Mouse (Mus musculus) cerebellum, adult (tissue): ENCODE measurements around the gene Rasgrp1.

Experiments
- ATAC-seq: cut with Nextera tagmentation; 2 replicates; pipeline ENCODE4 v1.9.2; 2017; ENCODE audit warnings: mild to moderate bottlenecking, moderate library complexity, mixed read lengths; ENCODE audit not compliant: insufficient number of reproducible peaks, low FRiP score, low TSS enrichment

Gene Rasgrp1

DNA sequence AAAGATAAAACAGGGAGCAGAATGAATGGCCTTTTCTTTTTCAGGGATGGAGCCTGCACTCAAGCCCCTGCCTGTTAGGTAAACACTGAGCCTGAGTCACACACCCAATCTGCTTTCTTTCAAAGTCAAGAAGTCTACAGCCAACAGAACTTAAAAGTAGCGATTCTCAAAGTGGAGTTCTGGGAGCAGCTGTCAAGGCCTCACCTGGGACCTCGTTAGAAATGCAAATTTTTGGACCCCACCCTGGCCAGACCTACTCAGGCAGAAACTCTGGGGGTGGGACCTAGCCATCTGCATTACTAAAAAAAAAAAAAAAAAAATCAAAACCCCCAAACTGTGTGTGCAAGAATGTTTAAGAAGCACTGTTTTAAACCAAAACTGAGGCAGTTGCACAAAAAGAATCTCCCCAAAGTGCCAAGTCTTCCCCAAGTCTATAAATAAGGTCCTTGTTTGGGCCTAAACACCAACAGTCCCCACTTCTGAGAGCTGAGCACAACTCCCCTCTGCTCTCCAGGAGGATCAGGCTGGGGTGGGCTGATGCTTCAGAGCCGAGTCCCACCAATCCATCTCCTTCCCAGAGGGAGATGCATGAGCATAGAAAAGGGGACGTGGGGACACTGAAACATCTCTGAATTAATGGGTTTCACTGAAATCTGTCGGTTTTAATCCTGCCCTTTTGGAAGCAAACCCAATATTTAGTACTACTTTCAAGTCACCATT is 5.7 kb downstream of the Rasgrp1 start:
- no peak for ATAC-seq

DNA sequence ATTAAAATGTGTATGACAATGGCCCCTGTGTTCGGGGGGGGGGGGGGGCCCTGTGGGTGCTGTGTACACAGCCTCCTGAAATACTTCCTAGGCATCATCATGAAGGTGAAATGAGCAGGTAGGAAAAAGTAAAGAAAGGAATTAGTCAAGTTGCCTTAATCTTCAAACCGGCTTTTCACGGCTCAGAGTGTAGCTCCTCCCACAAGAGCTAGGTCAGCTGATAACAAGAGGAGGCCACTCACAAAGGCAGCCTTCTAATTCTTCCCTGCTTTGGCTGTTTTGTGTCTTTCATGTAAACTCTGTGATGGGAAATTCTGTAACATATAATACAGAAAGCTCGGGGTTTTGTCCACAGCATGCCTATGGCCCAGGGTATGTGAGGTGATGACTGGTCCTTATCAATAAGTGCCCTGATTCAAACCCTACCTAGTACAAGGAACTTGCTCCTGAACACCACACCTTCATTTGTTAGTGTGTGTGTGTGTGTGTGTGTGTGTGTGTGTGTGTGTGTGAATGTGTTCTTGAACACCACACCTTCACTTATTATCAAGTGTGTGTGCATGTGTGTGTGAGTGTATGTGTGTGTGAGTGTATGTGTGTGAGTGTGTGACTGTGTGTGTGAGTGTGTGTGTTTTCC is 7.1 kb downstream of the Rasgrp1 start:
- ATAC-seq, result no peak

DNA sequence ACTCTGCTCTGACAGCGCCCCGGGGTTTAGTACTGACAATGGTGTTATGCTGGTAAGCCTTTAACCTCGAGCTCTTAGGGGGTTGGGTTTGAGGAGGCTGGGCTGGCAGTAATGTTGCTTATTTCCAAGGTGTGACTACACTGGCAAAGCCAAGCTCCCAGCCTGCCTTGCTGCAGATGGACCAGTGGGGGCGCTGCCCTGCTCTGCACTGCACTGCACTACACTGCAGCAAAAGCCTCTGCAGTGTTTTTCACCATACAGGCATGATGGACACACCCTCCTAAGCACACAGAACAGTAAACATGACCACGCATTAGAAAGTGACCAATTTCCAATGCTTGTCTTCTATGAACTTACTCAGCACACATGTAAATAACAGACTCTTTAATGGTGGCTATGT is 11.2 kb downstream of the Rasgrp1 start:
- no peak for ATAC-seq

DNA sequence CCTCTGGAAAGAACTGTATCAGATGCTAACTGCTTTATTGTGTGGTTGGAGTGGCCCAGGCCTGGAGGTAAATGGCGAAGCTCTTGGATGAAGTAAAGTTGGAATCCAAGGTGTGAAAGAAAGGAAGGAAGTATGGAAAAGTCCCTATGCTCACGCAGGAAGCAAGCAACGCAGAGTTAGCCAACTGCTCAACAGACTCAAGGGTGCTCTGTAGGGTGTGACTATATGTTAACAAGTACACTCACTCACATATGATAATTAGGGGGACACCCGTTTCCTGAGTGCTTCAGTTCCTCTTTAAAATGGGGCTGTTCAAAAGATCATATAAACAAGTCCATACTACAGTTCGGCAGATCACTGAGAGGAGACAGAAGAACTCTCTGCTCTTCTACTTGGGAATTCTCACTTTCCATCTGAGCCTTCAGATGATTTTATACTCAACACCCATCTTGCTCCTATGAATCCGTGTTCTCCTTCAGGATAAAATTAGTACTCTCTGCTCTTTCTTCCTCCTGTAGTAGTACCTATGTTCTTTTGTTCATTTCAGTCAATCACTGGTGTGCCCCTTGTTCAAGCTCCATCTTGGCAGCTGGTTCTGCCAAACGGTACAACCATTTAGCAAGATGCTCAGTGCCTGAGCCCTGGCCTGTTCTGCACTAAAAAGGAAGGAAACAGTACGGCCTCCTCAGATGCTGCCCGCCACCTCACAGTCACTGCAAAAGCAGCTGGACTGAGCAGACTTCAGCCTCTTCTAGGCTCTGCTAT is 14.1 kb downstream of the Rasgrp1 start:
- ATAC-seq, result no peak

DNA sequence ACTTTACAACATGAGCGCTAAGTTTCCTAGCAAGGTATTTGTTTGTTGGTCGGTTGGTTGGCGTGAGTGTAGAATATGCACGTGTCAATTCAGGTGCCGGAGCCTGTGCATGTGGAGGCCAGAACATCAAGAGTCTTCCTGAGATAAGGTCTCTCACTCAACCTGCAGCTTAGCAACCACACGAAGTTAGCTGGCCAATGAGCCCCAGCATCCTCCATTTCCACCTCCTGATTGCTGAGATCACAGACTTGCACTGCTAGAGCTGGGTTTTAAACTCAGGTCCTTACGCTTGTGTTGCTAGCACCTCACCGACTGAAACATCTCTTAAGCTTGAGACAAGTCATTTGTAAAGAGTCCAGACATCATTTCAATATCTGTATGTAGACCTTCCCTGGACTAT is 20.4 kb downstream of the Rasgrp1 start:
- no peak for ATAC-seq

DNA sequence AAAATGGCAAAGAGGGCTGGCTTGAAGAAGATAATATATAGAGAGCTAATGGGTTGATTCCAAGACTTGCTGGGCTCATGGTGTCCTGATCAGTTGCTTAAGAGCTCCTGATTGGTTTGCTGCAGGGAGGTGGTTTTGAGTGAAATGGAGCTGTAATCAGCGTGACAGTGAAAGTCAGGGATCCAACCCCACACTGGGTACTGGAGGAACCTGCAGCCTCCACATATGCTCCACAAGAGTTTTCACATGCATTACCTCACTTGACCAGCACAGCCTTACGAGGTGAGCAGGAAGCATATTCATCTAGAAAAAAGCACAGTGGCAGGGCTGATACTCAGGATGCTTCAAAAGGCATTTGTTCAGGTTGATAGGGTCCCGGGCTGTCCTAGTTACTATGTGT is 21.6 kb downstream of the Rasgrp1 start:
- ATAC-seq, result no peak

DNA sequence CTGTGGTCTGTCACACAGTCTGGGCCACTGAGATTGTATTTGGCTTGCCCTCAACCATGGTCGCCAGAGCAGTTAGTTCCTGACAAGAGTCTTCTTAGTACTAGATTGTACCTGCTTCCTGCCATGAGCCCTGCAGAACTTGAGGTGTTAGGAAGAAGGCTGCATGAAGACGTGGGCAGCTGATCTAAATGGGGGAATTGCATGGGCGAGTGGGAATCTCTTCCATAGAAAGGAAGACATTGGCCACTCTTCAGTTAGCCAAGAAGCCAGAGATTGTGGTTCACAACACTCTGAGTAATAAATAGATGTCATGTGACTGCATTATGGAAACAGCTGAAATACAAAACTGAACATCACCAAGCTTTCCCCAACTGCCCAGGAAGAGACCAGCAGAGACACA is 23.8 kb downstream of the Rasgrp1 start:
- no peak for ATAC-seq

DNA sequence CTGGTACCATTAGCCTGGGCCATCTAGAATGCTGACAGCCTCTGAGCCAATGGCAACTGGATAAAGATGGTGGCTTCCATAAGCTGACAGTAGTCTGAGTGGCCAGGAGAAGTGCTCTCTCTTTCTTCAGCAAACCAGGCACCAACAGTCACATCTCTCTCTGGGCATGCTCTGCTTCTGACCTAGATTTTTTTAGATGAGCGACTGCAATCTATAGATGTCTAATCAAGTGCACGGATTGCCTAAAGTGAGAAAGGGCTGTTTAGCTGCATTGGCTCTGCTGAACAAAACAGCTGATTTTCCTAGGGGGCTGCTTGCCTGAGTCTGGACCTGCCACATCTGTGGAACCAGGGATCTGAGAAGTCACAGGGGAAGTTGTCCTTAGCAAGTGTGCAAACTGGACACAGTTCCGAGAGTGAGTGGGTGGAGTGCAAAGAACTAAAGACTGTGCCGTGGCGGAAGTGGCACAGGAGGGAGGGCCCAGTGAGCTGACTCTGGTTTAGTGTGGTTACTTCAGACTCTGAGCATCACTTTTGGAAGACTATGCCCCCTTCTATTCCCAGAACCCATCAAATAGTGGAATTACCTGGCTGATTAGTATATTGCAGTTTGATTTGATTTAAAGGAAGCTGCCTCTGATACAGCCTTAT is 29.1 kb downstream of the Rasgrp1 start:
- no peak for ATAC-seq

DNA sequence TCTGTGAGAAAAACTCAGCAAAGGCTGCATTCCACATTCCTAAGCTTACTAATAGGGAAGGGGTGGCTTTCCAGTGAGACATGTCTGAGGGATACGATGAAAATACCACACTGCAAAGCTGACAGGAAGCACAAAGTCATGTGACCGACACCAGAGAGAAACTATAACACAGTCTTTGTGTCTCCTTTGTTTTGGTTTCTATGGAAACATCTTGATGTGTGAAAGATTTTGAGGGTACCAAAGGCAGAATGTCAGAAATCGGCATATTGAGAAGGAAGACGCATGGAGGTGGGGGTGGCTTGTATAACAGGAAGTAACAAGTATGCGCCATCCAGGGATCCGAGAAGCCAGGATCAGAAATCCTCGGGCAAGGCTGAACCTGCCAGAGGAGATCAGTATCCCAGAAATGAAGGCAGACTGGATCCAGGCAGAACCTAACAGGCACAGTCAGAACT is 30.3 kb downstream of the Rasgrp1 start:
- ATAC-seq, result peak; percentile 26; the same call in 1 of the 2 replicates

DNA sequence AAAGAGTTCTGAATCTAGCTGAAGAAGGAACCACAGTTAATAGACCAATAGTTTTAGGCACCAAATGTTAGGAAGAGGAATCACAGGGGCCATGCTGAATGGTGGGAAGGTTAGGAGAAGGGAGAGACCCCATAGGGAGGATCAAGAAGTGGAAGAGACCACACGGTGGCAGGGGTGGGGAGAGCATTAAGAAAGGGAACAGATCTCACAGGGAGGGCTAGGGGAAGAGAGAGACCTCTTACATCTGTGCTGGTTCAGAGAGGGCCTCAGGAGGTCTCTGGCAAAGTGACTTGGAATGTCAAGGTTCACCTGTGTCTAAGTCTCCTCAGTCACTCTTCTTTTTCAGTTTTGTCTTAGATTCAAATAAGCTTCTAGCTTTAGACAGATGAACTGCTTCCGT is 30.8 kb downstream of the Rasgrp1 start:
- ATAC-seq, result no peak

DNA sequence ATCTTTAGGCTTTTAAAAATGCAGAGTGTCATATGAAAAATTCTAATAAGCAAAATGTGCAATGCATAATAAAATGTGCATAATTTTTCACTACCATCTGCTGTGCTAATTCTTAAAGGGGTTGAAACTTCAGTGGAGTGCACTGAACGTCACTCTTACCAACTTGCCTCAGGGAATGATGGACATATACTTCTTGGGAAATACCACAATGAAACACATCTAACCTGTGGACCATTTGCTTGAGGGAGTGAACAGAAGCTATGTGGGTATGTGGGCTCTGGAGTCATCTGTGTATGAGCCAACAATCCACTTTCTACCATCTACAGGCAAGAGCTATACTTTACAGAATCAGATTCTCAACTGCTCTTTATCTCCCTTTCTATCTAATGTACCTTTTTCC is 31.5 kb downstream of the Rasgrp1 start:
- ATAC-seq, result no peak

DNA sequence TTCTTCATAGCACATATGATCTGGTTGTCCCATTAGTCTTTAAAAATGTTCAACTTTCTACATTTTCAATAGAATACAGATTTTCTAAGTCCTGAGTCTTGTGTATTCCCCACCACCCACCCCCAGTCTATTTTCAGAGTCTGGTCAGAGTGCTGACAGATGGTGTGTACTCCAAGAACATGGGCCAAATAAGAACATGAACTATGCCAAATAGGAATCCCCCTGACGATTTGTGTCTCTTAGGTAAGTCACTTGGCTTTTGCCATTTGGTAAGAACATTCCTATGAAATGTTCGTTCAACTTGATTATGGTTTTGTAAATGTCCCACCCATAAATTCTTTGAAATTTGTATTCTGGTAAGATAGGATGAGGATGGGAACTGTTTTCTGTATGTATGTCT is 33.8 kb downstream of the Rasgrp1 start:
- no peak for ATAC-seq

DNA sequence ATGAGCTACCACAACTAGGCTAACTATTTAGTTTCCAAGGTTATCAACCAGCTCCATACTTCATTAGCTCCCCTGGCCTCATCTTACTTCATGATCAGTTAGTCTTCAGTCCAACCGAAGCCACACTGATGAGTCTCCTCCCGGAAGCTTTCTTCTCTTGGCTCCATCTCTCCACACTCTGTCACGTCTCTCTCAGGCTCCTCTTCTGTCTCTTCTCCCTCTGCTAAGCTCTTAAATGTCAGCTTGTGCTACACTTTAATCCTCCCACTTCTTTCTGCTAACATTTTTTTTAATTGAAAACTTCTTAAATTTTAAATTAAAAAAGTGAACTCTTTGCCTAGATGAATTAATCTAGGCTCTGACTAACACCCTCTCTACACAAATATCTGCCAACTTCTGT is 34.8 kb downstream of the Rasgrp1 start:
- no peak for ATAC-seq

DNA sequence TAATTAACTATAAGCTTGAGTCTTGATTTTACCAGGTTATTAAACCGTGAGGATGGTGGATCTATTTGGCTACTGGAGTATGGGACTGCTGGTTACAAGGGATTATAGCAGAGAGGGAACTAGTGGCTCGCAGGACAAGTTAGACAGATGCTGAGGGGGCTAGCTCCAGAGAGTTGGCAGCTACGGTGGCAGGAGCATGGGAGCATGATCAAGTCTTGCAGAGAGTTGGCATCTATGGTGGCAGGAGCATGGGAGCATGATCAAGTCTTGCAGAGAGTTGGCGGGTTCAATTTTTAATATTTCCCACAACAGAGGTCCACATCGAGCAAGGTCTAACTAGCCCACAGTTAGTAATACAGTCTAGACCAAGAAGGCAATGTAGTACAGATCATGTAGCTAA is 37.9 kb downstream of the Rasgrp1 start:
- ATAC-seq, result no peak

DNA sequence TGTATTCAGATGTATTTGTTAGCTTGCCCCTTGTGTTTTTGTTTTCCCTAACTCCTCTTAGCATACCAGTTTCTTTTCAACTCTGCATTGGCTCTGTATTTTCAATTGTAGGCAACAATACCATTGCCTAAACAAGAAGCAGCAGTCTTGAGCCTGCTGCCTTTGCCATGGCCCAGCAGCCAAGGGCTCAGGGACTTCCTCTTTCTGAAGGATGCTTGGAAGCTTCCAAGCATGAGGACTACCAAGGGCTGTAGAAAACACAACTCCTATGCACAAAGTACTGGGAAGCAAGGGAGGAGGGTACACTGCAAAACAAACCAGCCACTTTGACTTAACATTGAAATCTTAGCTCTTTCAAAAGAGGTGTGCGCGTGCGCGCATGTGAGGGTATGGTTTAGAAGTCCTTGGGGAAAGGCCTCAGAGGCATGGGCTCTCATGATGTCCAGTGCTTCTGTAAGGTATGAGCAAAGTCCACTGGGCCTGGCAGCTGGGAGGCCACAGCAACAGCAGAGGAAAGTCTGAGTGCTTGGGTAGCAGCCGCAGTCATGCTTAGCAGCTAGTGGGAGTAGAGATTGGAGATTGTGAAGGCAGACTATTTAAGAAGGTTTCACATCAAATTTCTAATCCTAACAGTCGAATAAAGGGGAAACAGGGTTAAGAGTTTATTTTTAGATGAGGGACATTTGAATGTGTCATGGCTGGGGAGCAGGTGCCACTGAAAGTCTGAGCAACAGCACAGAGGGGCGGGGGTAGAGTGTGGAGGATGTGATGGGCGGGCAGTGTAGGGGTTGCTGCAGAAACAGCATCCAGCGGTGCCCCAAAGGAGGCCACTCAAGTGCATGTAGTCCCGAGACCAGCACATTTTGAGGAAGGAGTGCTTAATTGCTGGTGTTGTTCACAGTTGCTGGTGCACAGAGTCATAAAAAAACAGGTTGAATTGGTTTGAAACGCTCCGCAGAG is 39.1 kb downstream of the Rasgrp1 start:
- no peak for ATAC-seq

DNA sequence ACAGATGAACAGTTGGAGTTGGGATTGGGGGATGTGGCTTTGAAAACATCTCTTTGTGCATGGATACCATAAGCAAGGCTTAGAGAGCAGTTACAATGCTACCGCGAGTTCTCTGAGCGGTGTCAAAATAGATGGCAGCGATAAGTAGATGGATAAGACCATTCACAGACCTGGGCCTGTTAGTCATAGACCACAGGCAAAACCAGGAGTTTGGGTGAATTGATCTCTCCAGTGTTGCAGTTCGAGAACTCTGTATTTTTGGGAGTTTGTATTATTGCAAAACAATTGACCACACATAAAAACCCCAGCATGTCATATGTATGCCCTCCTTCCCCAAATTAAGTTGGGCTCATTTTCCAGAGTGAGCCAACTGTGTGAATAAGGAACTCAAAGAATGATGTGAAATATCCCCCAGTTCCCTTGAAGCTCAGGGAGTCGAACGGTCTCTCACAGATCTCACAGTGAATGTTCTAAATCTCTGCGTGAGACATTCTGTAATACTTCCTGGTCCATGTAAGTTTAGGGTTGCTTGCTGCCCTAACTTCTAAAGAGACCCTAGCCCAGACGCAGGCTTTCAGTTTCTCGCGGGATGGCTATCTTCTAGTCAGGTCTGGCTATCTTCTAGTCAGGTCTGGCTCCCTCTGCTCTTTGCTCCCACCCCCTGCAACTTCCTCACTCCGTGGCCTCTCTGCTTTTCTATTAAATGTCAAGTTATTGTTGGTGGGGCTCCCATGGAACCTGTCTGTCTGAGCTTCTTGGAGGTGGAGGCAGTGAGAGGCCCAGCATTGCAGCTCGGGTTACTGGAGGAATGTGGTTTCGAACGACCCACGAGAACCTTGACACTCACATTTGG is 43.0 kb downstream of the Rasgrp1 start:
- ATAC-seq, result no peak

DNA sequence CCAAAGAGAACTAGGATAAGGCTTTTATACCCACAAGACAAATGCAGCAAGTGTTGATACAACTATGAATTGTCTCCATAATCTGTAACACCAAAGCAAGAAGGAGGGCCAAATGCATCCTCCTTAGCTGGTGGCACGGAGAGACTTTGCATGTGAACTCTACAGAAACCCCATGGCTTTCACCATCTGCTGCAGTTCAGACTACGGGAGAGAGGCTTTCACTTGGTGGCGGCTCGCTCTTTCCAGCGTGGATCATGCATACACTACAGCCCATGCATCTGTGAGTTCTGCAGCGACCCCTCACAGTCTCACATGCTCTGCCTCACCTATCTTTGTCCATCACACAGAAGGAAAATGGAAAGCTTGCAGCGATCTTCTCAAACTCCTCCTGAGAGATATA is 54.5 kb downstream of the Rasgrp1 start:
- peak; percentile 66 for ATAC-seq

DNA sequence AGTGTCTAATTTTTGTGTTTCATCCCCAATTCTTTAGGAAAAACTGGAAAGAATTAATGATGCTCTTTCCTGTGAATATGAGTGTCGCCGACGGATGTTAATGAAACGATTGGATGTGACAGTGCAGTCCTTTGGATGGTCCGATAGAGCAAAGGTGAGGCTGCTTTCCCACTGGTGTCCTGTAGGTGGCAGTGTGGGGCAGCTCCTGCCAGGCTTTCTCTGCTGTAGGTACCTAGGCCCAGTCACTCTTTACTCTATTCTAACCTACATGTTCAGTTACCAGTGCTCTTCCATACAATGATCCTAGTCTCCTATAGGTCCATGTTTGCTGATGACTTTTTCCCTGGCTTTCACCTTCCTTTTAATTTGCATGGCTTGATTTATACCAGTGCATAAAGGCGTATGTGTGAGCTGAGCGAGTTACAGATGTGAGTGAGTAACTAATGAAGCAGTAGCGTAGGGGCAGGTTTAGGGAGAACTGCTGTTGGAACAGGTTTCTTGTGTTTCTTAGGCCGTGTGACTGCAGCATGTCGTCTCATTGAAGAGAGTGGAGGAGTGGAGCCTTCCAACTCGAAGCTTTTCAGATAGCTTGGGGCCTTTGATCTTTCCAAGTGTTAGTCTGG is 78.9 kb downstream of the Rasgrp1 start:
- peak; percentile 71 for ATAC-seq

DNA sequence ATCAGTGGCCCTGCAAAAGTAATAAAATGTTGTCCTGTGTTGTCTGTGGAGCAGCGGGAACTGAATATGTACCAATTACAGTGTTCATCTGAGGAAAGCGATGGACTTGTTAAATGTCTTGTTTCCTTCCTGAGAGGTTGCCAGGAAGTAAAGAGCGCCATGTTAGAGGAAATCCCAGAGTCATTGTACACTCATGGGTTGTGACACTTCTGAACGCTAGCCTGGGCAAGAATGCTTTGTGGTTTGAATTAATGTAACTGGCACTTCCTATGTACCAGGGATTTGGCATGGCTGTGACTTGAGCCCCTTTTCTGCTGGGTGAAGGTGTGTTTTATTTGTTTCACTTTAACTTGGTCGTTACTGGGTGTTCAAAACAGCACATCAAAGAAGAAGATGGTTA is 80.6 kb downstream of the Rasgrp1 start:
- no peak for ATAC-seq
